Mouse (Mus musculus) bone marrow macrophage, adult 2 months (primary cell): Measurements from ENCODE around the gene Pomgnt1.

Source experiments
- CTCF ChIP-seq: IDR thresholded peaks from 2 replicates; pipeline ENCODE4 v1.5.1; 2012; ENCODE audit warnings: low read depth, mild to moderate bottlenecking, low read length, moderate library complexity
- POLR2A ChIP-seq: IDR thresholded peaks from 2 replicates; pipeline ENCODE4 v1.6.1; 2012; ENCODE audit warnings: mild to moderate bottlenecking, low read depth, low read length, borderline replicate concordance

DNA sequence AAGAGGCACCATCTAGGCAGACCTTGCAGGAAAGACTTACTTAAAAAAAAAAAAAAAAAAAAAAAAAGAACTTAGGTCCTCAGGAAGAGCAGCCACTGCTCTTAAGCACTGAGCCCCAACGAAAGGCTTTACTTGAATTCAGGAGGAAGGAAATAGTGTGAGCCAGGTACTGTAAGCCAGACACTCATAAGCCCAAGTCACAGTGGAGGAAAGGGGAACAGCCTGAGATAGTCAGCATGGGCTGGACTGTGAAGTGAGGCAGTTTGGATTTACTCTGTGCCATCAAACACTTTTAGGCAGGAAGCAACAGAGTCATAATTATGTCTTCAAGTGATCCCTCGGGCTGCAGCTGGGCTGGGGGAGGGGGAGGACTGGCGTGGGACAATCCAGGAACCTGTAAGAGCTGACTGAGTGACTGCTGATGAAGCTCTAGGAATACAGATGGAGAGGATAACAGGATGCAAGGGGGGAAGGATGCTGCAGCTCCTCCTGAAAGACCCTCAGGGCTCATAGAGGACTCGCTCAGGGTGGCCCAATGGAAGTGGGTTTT is 68.7 kb downstream of the Pomgnt1 start:
- TF ChIP-seq CTCF, result no peak
- no peak for TF ChIP-seq POLR2A
